Mouse (Mus musculus) megakaryocyte, adult 5-6 weeks (primary cell): ENCODE data around the gene Fam83e. TPM values are rescaled to one million over a fixed set of nuclear protein-coding genes. Genes with fewer than 3 reads are reported as not detected.

Source experiments
- ATAC-seq: 2 replicates; pipeline ENCODE4 v1.8.0; 2016; ENCODE audit warnings: mild to moderate bottlenecking, inconsistent platforms; ENCODE audit not compliant: poor library complexity, severe bottlenecking
- total RNA-seq, 2 experiments: library from RNA; stranded (forward) in 1 of 2; stranded (reverse) in 1 of 2; fragments of 153-499, 151-499 nt in 1 of 2; fragments of 221-1000, 200-1000 nt in 1 of 2; gene quantifications; 2 replicates each; pipeline versions ENCODE4 v1.2.3 to v1.2.4; 2015 to 2017

The Fam83e gene
- total RNA-seq, 2 experiments from 2014 or later, result 0.22 to 0.29 TPM

GRCm38 (mm10) chr7:45713881-45714520, 7.0 kb upstream of the Fam83e start:
- ATAC-seq, result no peak

- no peak for ATAC-seq
Observed at GRCm38 (mm10) chr7:45714630-45715089, 6.4 kb upstream of the Fam83e start.

- ATAC-seq, result peak; percentile 74
Observed at GRCm38 (mm10) chr7:45715090-45715708, 5.8 kb upstream of the Fam83e start, which contains the start of gene Rpl18. TSS of gene Rpl18 (plus strand) at chr7:45715457.

- ATAC-seq, result peak; percentile 48
Observed at GRCm38 (mm10) chr7:45715741-45716459, 5.1 kb upstream of the Fam83e start.

- no peak for ATAC-seq
Observed at GRCm38 (mm10) chr7:45716460-45716857, 4.6 kb upstream of the Fam83e start.

GRCm38 (mm10) chr7:45716952-45717917, 3.8 kb upstream of the Fam83e start:
- peak; percentile 7 for ATAC-seq

GRCm38 (mm10) chr7:45717918-45718297, 3.1 kb upstream of the Fam83e start, which contains the start of gene Sphk2:
TSS of gene Sphk2 (minus strand) at chr7:45718002.
- ATAC-seq, result peak; percentile 62

GRCm38 (mm10) chr7:45718331-45718730, 2.7 kb upstream of the Fam83e start:
- no peak for ATAC-seq

- no peak for ATAC-seq
Observed at GRCm38 (mm10) chr7:45719180-45719579, 1.8 kb upstream of the Fam83e start.

- ATAC-seq, result no peak
Observed at GRCm38 (mm10) chr7:45719738-45720412, 1.1 kb upstream of the Fam83e start.

GRCm38 (mm10) chr7:45721234-45721571, 191 bp downstream of the Fam83e start:
- ATAC-seq, result no peak

- no peak for ATAC-seq
Observed at GRCm38 (mm10) chr7:45721642-45722347, 783 bp downstream of the Fam83e start.

- ATAC-seq, result no peak
Observed at GRCm38 (mm10) chr7:45722348-45722713, 1.3 kb downstream of the Fam83e start.

- no peak for ATAC-seq
Observed at GRCm38 (mm10) chr7:45723301-45723700, 2.3 kb downstream of the Fam83e start.

GRCm38 (mm10) chr7:45723781-45724180, 2.8 kb downstream of the Fam83e start:
- ATAC-seq, result no peak

GRCm38 (mm10) chr7:45725151-45725550, 4.1 kb downstream of the Fam83e start:
- ATAC-seq, result no peak

GRCm38 (mm10) chr7:45725713-45726112, 4.7 kb downstream of the Fam83e start, which contains the start of gene Spaca4:
TSS of gene Spaca4 (minus strand) at chr7:45725813.
- no peak for ATAC-seq

- no peak for ATAC-seq
Observed at GRCm38 (mm10) chr7:45726419-45726818, 5.4 kb downstream of the Fam83e start.

- ATAC-seq, result no peak
Observed at GRCm38 (mm10) chr7:45727625-45728024, 6.6 kb downstream of the Fam83e start.
